Mouse (Mus musculus): ENCODE results near the gene Cd22.
"Not testable (repeated sequence)": the region's sequence is repeated elsewhere in the genome, so short reads cannot be mapped to it uniquely, and the experiment has no call there.

Gene Cd22

GRCm38 (mm10) chr7:30861464-30861863, 18.7 kb downstream of the Cd22 start, which contains the start of gene Ffar1:
Ffar1 (minus strand) TSS chr7:30861564.
- no peak for DNase-seq (ENCODE audit: low read depth)

GRCm38 (mm10) chr7:30859635-30860402, 20.3 kb downstream of the Cd22 start:
- DNase-seq (ENCODE audit: low read depth), result peak; percentile 71

GRCm38 (mm10) chr7:30859290-30859634, 20.9 kb downstream of the Cd22 start:
- peak; percentile 81 for DNase-seq (ENCODE audit: low read depth)

GRCm38 (mm10) chr7:30857746-30858145, 22.4 kb downstream of the Cd22 start:
- no peak for DNase-seq (ENCODE audit: low read depth)

GRCm38 (mm10) chr7:30856078-30856477, 24.1 kb downstream of the Cd22 start, which contains the start of gene Ffar3:
Ffar3 (minus strand) TSS chr7:30856178.
- DNase-seq (ENCODE audit: low read depth), result no peak

- no peak for DNase-seq (ENCODE audit: low read depth)
Measured at GRCm38 (mm10) chr7:30851421-30851820, 28.7 kb downstream of the Cd22 start.

- no peak for DNase-seq (ENCODE audit: low read depth)
Measured at GRCm38 (mm10) chr7:30847934-30848333, 32.2 kb downstream of the Cd22 start.

GRCm38 (mm10) chr7:30847386-30847785, 32.8 kb downstream of the Cd22 start:
- DNase-seq (ENCODE audit: low read depth), result no peak

- DNase-seq (ENCODE audit: low read depth), result no peak
Measured at GRCm38 (mm10) chr7:30846505-30847053, 33.6 kb downstream of the Cd22 start.

- DNase-seq (ENCODE audit: low read depth), result no peak
Measured at GRCm38 (mm10) chr7:30844676-30845297, 35.4 kb downstream of the Cd22 start.

GRCm38 (mm10) chr7:30842092-30842491, 38.0 kb downstream of the Cd22 start:
- no peak for DNase-seq (ENCODE audit: low read depth)

GRCm38 (mm10) chr7:30841379-30841778, 38.8 kb downstream of the Cd22 start:
- DNase-seq (ENCODE audit: low read depth), result no peak

- no peak for DNase-seq (ENCODE audit: low read depth)
Measured at GRCm38 (mm10) chr7:30840306-30840705, 39.8 kb downstream of the Cd22 start.

GRCm38 (mm10) chr7:30837277-30837676, 42.9 kb downstream of the Cd22 start:
- no peak for DNase-seq (ENCODE audit: low read depth)

- not testable (repeated sequence) for DNase-seq (ENCODE audit: low read depth)
Measured at GRCm38 (mm10) chr7:30832684-30833083, 47.5 kb downstream of the Cd22 start.

GRCm38 (mm10) chr7:30832261-30832660, 47.9 kb downstream of the Cd22 start:
- no peak for DNase-seq (ENCODE audit: low read depth)

- DNase-seq (ENCODE audit: low read depth), result no peak
Measured at GRCm38 (mm10) chr7:30829428-30829827, 50.7 kb downstream of the Cd22 start.

GRCm38 (mm10) chr7:30828871-30829270, 51.3 kb downstream of the Cd22 start:
- DNase-seq (ENCODE audit: low read depth), result not testable (repeated sequence)

GRCm38 (mm10) chr7:30826660-30827059, 53.5 kb downstream of the Cd22 start:
- no peak for DNase-seq (ENCODE audit: low read depth)

GRCm38 (mm10) chr7:30824306-30824705, 55.8 kb downstream of the Cd22 start:
- no peak for DNase-seq (ENCODE audit: low read depth)

- DNase-seq (ENCODE audit: low read depth), result no peak
Measured at GRCm38 (mm10) chr7:30823675-30824074, 56.5 kb downstream of the Cd22 start, which contains the start of gene Ffar2. Ffar2 (minus strand) TSS chr7:30823775.

GRCm38 (mm10) chr7:30821532-30821931, 58.6 kb downstream of the Cd22 start:
- no peak for DNase-seq (ENCODE audit: low read depth)

- no peak for DNase-seq (ENCODE audit: low read depth)
Measured at GRCm38 (mm10) chr7:30820854-30821445, 59.2 kb downstream of the Cd22 start.
